Mouse (Mus musculus) limb, embryonic 14.5 days (tissue): ENCODE results near the gene Fam8a1. TPM values are rescaled to one million over a fixed set of nuclear protein-coding genes. Genes with fewer than 3 reads are reported as not detected.

ENCODE experiments used
- ATAC-seq: fragments of 200-750 bp; cut with Nextera tagmentation; 2 replicates; pipeline ENCODE4 v1.8.0; 2017; ENCODE audit warnings: low read depth, moderate number of reproducible peaks, moderate TSS enrichment; ENCODE audit not compliant: low FRiP score
- DNase-seq: peaks from one replicate; pipeline ENCODE4 v3.0.0-alpha.2; 2015; ENCODE audit warnings: low spot score
- H3K27ac ChIP-seq: fragments of 300-500 bp; sonication (generic); replicated peaks from 2 replicates; pipeline ENCODE4 v1.5.1; 2014; ENCODE audit warnings: low read depth, mild to moderate bottlenecking, low read length, moderate library complexity, mixed read lengths
- H3K27me3 ChIP-seq: fragments of 300-500 bp; sonication (generic); 2 replicates; pipeline ENCODE4 v1.6.1; 2014; ENCODE audit warnings: low read length, mixed read lengths; ENCODE audit not compliant: control insufficient read depth, insufficient read depth
- H3K36me3 ChIP-seq: fragments of 300-500 bp; sonication (generic); 2 replicates; pipeline ENCODE4 v1.6.1; 2014; ENCODE audit warnings: mild to moderate bottlenecking, low read length, moderate library complexity, mixed read lengths; ENCODE audit not compliant: control insufficient read depth, insufficient read depth
- H3K4me1 ChIP-seq: fragments of 300-500 bp; sonication (generic); 2 replicates; pipeline ENCODE4 v1.6.1; 2014; ENCODE audit warnings: antibody characterized with exemption, low read length, mixed read lengths; ENCODE audit not compliant: control insufficient read depth, insufficient read depth
- H3K4me2 ChIP-seq: fragments of 300-500 bp; sonication (generic); replicated peaks from 2 replicates; pipeline ENCODE4 v1.6.1; 2014; ENCODE audit warnings: low read depth, mild to moderate bottlenecking, low read length, moderate library complexity; ENCODE audit not compliant: severe bottlenecking
- H3K4me3 ChIP-seq: fragments of 300-500 bp; sonication (generic); replicated peaks from 2 replicates; pipeline ENCODE4 v1.5.1; 2014; ENCODE audit warnings: low read length
- H3K9ac ChIP-seq: fragments of 300-500 bp; sonication (generic); 2 replicates; pipeline ENCODE4 v1.6.1; 2014; ENCODE audit warnings: mild to moderate bottlenecking, low read depth, low read length, moderate library complexity; ENCODE audit not compliant: severe bottlenecking
- H3K9me3 ChIP-seq: fragments of 300-500 bp; sonication (generic); 2 replicates; pipeline ENCODE4 v1.6.1; 2016; ENCODE audit warnings: low read length; ENCODE audit not compliant: control insufficient read depth
- POLR2A ChIP-seq: fragments of 200-500 bp; IDR thresholded peaks from 2 replicates; pipeline ENCODE4 v1.8.0; 2012; ENCODE audit warnings: inconsistent platforms, mild to moderate bottlenecking, moderate library complexity, borderline replicate concordance; ENCODE audit not compliant: insufficient read depth, insufficient read length; ENCODE audit errors: extremely low read depth
- WGBS: fragments of 180-500 bp; shearing (Covaris S2); extraction: QIAGEN DNeasy Blood & Tissue Kit; methylation state at CpG from one replicate; pipeline ENCODE4 v1.1.7; 2014; 5-methylcytosine and 5-hydroxymethylcytosine counted together
- polyA plus RNA-seq, 2 experiments: library from polyadenylated mRNA; depleted of rRNA in 1 of 2; stranded (reverse) in 1 of 2; unstranded in 1 of 2; fragments of >200 nt; fragmentation: Nextera tagmentation in 1 of 2; extraction: Ambion mirVana in 1 of 2; gene quantifications; 2 replicates each; pipeline versions ENCODE4 v1.2.1 to v1.2.3; 2012 to 2014

The Fam8a1 gene
- polyA plus RNA-seq, 2 experiments = 14.0 to 38.8 TPM

- ATAC-seq (no peak), DNase-seq (no peak)
- Histone ChIP-seq H3K27ac (no peak overlapping the region), H3K36me3 (no peaks in the 10 kb centered on the region), H3K9ac (no peak overlapping the region), H3K4me2 (no peak overlapping the region), H3K4me1 (no peaks in the 10 kb centered on the region), H3K9me3 (peaks cover 7% of the 10 kb centered on the region; the same call in 1 of the 2 replicates), H3K27me3 (no peaks in the 10 kb centered on the region), H3K4me3 (no peak overlapping the region)
- WGBS = 87% methylated on average over 4 of the region's 4 CpGs
- TF ChIP-seq POLR2A = no peak
These were observed 27.0 kb upstream of the Fam8a1 start for GRCm38 (mm10) chr13:46642318-46642717.

- Histone ChIP-seq H3K9ac (no peak overlapping the region), H3K4me3 (no peak overlapping the region), H3K36me3 (no peaks in the 10 kb centered on the region), H3K27ac (no peak overlapping the region), H3K9me3 (peaks cover 7% of the 10 kb centered on the region; the same call in 1 of the 2 replicates), H3K4me2 (no peak overlapping the region), H3K4me1 (no peaks in the 10 kb centered on the region), H3K27me3 (no peaks in the 10 kb centered on the region)
- no peak for TF ChIP-seq POLR2A
- ATAC-seq (no peak), DNase-seq (no peak)
- WGBS = 86% methylated on average over 6 of the region's 6 CpGs
These were observed 25.1 kb upstream of the Fam8a1 start for GRCm38 (mm10) chr13:46644175-46644574.

GRCm38 (mm10) chr13:46645476-46645875 lies 23.8 kb upstream of the Fam8a1 start:
- no peak overlapping the region for H3K27ac ChIP-seq
- DNase-seq (no peak), ATAC-seq (no peak)
- peaks cover 7% of the 10 kb centered on the region; the same call in 1 of the 2 replicates for H3K9me3 ChIP-seq
- WGBS = 73% methylated on average over 6 of the region's 6 CpGs
- H3K4me3 ChIP-seq = no peak overlapping the region
- H3K27me3 ChIP-seq = no peaks in the 10 kb centered on the region
- no peak for TF ChIP-seq POLR2A
- no peaks in the 10 kb centered on the region for H3K36me3 ChIP-seq
- no peak overlapping the region for H3K4me2 ChIP-seq
- no peak overlapping the region for H3K9ac ChIP-seq
- no peaks in the 10 kb centered on the region for H3K4me1 ChIP-seq

GRCm38 (mm10) chr13:46651853-46652252 lies 17.5 kb upstream of the Fam8a1 start:
- ATAC-seq = no peak
- WGBS = 84% methylated on average over 7 of the region's 7 CpGs

GRCm38 (mm10) chr13:46652671-46653070 lies 16.7 kb upstream of the Fam8a1 start:
- Histone ChIP-seq H3K4me3 (no peak overlapping the region), H3K27me3 (no peaks in the 10 kb centered on the region), H3K27ac (no peak overlapping the region), H3K9ac (no peak overlapping the region), H3K4me1 (no peaks in the 10 kb centered on the region), H3K4me2 (no peak overlapping the region), H3K9me3 (no peaks in the 10 kb centered on the region), H3K36me3 (no peaks in the 10 kb centered on the region)
- no peak for TF ChIP-seq POLR2A
- no peak for DNase-seq
- no peak for ATAC-seq
- WGBS = 86% methylated on average over 7 of the region's 7 CpGs

More at GRCm38 (mm10) chr13:46651853-46652252, 17.5 kb upstream of the Fam8a1 start:
- H3K36me3 ChIP-seq = no peaks in the 10 kb centered on the region
- DNase-seq = no peak
- H3K9ac ChIP-seq = no peak overlapping the region
- TF ChIP-seq POLR2A = no peak
- no peaks in the 10 kb centered on the region for H3K4me1 ChIP-seq
- H3K4me2 ChIP-seq = no peak overlapping the region
- no peak overlapping the region for H3K27ac ChIP-seq
- H3K4me3 ChIP-seq = no peak overlapping the region
- no peaks in the 10 kb centered on the region for H3K27me3 ChIP-seq
- H3K9me3 ChIP-seq = no peaks in the 10 kb centered on the region

GRCm38 (mm10) chr13:46653671-46654070 lies 15.7 kb upstream of the Fam8a1 start:
- Histone ChIP-seq H3K4me3 (no peak overlapping the region), H3K9ac (no peak overlapping the region), H3K27ac (no peak overlapping the region), H3K36me3 (no peaks in the 10 kb centered on the region), H3K4me2 (no peak overlapping the region), H3K4me1 (no peaks in the 10 kb centered on the region), H3K9me3 (no peaks in the 10 kb centered on the region), H3K27me3 (no peaks in the 10 kb centered on the region)
- DNase-seq = no peak
- TF ChIP-seq POLR2A = no peak
- WGBS = 75% methylated on average over 4 of the region's 4 CpGs
- ATAC-seq = no peak
